Mouse (Mus musculus): ENCODE results near the gene Mtmr12.

The Mtmr12 gene

DNA sequence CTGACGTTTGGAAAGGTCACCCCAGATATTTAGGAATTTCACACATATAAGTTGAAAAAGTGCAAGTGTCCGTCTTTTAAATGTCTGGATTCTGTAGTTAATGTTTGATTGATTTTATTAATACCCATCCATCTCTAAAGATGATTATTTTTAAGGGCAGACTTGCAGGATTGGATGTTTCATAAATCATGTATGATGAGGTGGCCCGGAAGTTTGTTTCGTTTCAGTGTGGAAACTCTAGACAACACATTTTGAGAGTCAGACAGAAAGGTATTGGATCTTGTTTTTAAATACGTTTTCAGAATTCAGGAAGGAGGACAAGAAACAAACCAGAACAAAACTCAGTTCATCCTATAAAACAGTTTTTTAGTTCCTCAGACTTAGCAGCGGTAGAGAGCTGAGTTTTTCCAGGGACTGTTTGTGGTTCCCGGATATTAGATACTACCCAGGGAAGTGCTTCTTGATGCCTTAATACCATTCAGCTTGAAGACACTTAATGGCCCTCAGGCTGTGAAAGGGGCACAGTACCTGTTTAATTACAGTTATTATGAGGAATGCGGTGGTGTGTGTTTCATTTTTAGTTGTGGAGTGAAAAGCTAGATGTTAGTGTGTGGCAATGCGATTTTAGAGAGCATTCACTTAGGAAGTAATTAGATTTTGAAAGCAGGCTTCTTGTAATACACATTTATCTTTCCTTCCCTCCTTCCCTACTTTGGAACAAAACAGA is 118.0 kb downstream of the Mtmr12 start:
- no peak for DNase-seq
